Mouse (Mus musculus): ENCODE results near the gene Sall1.

GRCm38 (mm10) chr8:89012853-89013534, 31.0 kb downstream of the Sall1 start:
- no peak for TF ChIP-seq CTCF (IDR thresholded peaks at IDR 0.05; ENCODE audit: low read depth, low read length)
- no peak for TF ChIP-seq GATA1 (IDR thresholded peaks at IDR 0.05; ENCODE audit: borderline replicate concordance, low read length)
